Mouse (Mus musculus) ES-Bruce4 (cell line): Measurements from ENCODE around the gene D17Wsu92e.

ENCODE experiments used
- CTCF ChIP-seq: IDR thresholded peaks from one replicate; pipeline ENCODE4 v1.8.1; 2011; ENCODE audit warnings: low read depth, low read length
- EP300 ChIP-seq: IDR thresholded peaks from 2 replicates; pipeline ENCODE4 v1.6.1; 2011; ENCODE audit warnings: low read depth, low read length; ENCODE audit not compliant: insufficient read depth

DNA sequence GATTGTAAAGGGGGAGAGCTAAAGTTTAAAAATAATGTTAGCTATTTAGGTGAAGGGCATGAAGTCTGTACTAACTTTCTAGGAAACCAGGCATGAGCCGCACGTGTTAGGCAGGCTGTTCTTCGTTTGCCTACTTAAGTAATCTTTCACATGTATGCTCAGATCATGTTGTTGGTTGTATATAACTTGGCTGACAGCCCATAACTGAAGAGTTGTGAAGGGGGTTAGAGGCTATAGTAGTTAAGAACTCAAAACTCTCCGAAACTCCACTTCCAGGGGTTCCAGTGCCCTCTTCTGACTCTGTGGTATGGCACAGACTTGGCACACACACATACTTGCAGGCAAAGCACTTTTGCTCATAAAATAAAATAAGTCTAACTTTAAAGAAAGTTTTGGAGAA lies 46.3 kb upstream of the D17Wsu92e start:
- no peak for TF ChIP-seq CTCF
- no peak for TF ChIP-seq EP300
